Mouse (Mus musculus): ENCODE measurements around the gene Lrrc3b. TPM values are rescaled to one million over a fixed set of nuclear protein-coding genes. Genes with fewer than 3 reads are reported as not detected.
A peak's percentile ranks its signal among the peaks of the same experiment; 100 is the strongest.

Lrrc3b gene
- total RNA-seq, 2 experiments from 2014 or later: 1.9 to 3.3 TPM

- peak overlapping the region; percentile 16; the same call in 1 of the 2 replicates for H3K27ac ChIP-seq
- no peak for DNase-seq
- intact Hi-C loops (cut with DNase I): no loop called here
- no peak overlapping the region for H3K4me3 ChIP-seq
- TF ChIP-seq CTCF (IDR thresholded peaks at IDR 0.05): no peak
Measured at GRCm38 (mm10) chr14:15377368-15377767, 61.4 kb downstream of the Lrrc3b start.

GRCm38 (mm10) chr14:15376786-15377185, 62.0 kb downstream of the Lrrc3b start:
- H3K27ac ChIP-seq: peak overlapping the region; percentile 49; the same call in 1 of the 2 replicates
- no peak for DNase-seq

DNA sequence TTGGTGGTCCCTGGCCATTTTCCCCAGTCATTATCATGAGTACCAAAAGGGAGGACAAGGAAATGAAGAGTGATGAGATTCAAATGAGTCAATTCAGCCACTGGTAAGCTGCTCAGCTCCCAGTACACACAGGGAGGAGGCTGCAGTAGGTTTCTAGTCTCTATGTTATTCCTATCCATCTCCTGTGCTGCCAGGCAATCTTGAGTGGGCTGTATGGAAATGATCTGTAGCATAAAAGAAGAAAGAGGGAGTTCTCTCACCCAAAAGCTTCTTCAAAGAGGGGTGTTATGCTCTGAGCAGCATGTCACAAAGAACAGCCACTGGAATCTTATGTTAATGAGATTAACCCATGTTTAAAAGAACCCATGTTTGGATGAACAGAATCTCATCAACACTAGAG, 64.5 kb downstream of the Lrrc3b start:
- H3K4me3 ChIP-seq: no peak overlapping the region

More at GRCm38 (mm10) chr14:15376786-15377185, 62.0 kb downstream of the Lrrc3b start:
- no peak for TF ChIP-seq CTCF (IDR thresholded peaks at IDR 0.05)
- no peak overlapping the region for H3K4me3 ChIP-seq
- intact Hi-C loops (cut with DNase I): no loop called here

DNA sequence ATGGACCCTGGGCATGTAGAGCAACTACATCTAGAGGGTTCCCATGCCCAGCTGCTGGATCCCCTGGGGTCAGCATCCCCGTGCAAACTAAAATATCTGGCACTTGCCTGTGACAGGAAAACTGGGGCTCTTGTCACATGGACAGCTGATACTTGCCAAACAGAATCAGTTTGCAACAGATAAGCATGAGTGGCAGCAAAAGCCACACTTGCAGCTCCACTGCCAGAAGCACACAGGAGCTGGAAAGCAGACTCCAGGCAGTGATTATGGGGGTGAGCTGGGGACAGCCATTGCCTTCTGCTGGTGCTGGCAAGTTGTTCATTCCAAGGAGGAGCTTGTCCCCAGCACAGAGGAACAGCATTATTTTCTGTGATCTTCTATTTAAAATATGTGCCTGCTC, 65.8 kb downstream of the Lrrc3b start:
- no peak for TF ChIP-seq CTCF (IDR thresholded peaks at IDR 0.05)
- H3K27ac ChIP-seq: no peak overlapping the region
- DNase-seq: peak; percentile 24
- H3K4me3 ChIP-seq: no peak overlapping the region
- intact Hi-C loops (cut with DNase I): no loop called here

More for the DNA sequence above, 64.5 kb downstream of the Lrrc3b start:
- H3K27ac ChIP-seq: no peak overlapping the region
- intact Hi-C loops (cut with DNase I): no loop called here
- no peak for TF ChIP-seq CTCF (IDR thresholded peaks at IDR 0.05)
- DNase-seq: no peak

DNA sequence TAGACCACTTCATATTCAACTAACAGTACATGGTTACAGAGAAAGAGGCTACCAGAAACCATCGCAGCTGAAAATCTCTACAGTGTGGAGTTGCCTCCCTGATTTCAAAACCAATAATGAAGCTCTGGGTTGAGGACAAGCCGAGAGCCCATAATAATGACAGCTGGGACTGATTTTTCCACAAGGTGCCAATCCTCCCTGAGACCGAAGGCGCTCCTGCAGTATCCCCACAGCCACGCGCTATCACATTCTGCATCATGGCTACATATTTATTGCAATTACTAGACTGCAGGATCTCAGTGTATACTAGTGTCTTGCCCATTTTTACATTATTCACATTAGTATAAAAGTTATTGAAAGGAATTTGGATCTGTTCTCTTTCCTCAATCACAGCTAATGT, 73.7 kb downstream of the Lrrc3b start:
- no peak for DNase-seq
- intact Hi-C loops (cut with DNase I): no loop called here

DNA sequence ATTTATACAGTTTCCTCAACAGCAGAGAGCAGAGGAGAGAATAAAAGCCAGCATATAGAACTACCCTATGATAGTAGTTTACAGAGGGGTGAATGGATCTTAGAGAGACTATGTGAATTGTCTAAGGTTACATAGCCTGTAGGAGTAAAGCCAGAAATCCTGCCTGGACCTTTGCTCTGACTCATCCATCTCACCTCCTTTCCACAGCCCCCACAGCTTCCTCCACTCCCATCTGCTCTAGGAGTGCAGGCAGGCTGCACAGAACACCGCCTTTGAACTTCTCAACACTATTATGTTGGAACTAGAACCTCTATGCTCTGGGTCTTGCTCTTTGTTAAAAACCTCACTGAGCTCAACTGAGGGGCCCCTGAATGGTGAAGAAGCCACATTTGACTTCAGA, 78.9 kb downstream of the Lrrc3b start:
- no peak overlapping the region for H3K27ac ChIP-seq
- intact Hi-C loops (cut with DNase I): loop anchor here (5.0 kb wide), 1 partner anchor 522 kb away; no protein-coding TSS in a partner anchor
- no peak for DNase-seq
- TF ChIP-seq CTCF (IDR thresholded peaks at IDR 0.05): no peak
- H3K4me3 ChIP-seq: no peak overlapping the region

More for the DNA sequence above, 73.7 kb downstream of the Lrrc3b start:
- Histone ChIP-seq H3K27ac (no peak overlapping the region), H3K4me3 (no peak overlapping the region)
- TF ChIP-seq CTCF (IDR thresholded peaks at IDR 0.05): no peak

- Histone ChIP-seq H3K27ac (no peak overlapping the region), H3K4me3 (no peak overlapping the region)
- TF ChIP-seq CTCF (IDR thresholded peaks at IDR 0.05): no peak
- DNase-seq: no peak
- intact Hi-C loops (cut with DNase I): loop anchor here (5.0 kb wide), 1 partner anchor 523 kb away; no protein-coding TSS in a partner anchor
Measured at GRCm38 (mm10) chr14:15359134-15359533, 79.7 kb downstream of the Lrrc3b start.

DNA sequence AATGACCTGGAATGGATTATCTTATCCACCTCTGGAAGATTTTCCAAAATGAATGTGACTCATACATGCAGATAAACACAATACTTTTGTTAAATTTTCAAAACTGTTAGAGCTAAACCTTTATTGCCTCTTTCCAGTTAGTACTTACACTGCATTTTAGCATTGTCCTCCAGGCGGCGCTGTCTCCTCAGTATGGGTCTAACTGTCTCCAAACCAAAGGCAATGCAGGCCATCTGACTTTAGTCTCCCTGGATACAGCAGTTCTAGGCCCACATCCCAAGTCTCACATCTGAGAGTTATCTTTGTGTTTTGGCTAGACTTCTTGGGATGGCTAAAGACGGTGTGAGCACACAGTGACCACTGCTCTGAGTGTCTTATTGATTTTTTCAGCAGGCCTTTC, 83.3 kb downstream of the Lrrc3b start:
- peak; percentile 79 for DNase-seq
- no peak overlapping the region for H3K4me3 ChIP-seq
- H3K27ac ChIP-seq: no peak overlapping the region
- peak; percentile 85 for TF ChIP-seq CTCF (IDR thresholded peaks at IDR 0.05)
- intact Hi-C loops (cut with DNase I): loop anchor here (5.0 kb wide), 1 partner anchor 527 kb away; no protein-coding TSS in a partner anchor

GRCm38 (mm10) chr14:15354299-15354698, 84.5 kb downstream of the Lrrc3b start:
- intact Hi-C loops (cut with DNase I): loop anchor here (5.0 kb wide), 1 partner anchor 1018 kb away; no protein-coding TSS in a partner anchor
- Histone ChIP-seq H3K4me3 (no peak overlapping the region), H3K27ac (no peak overlapping the region)
- no peak for TF ChIP-seq CTCF (IDR thresholded peaks at IDR 0.05)
- no peak for DNase-seq

DNA sequence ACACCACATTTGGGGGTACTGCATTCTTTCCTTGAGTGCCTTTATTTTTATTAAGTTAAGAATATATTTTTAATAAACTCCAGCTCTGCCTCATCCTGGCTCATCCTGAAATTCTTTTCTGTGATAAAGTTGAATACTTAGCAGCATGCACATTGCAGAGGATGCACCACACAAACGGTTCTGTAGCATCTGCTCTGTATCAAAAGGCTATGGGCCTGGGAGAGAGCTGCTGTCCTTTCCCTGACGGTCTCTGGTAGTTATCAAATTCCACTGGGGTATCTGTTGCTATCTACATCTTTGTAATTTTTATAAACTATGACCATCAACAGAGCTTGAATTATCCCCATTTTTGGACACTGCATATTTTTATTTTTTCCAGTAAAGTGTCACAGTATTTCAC, 105.7 kb downstream of the Lrrc3b start:
- DNase-seq: no peak
- Histone ChIP-seq H3K27ac (no peak overlapping the region), H3K4me3 (no peak overlapping the region)
- intact Hi-C loops (cut with DNase I): no loop called here
- no peak for TF ChIP-seq CTCF (IDR thresholded peaks at IDR 0.05)

- intact Hi-C loops (cut with DNase I): no loop called here
- DNase-seq: no peak
- Histone ChIP-seq H3K4me3 (no peak overlapping the region), H3K27ac (no peak overlapping the region)
- no peak for TF ChIP-seq CTCF (IDR thresholded peaks at IDR 0.05)
Measured at GRCm38 (mm10) chr14:15331370-15331769, 107.4 kb downstream of the Lrrc3b start.

GRCm38 (mm10) chr14:15330155-15330554, 108.6 kb downstream of the Lrrc3b start:
- no peak overlapping the region for H3K4me3 ChIP-seq
- H3K27ac ChIP-seq: no peak overlapping the region
- no peak for TF ChIP-seq CTCF (IDR thresholded peaks at IDR 0.05)
- intact Hi-C loops (cut with DNase I): no loop called here
- no peak for DNase-seq

GRCm38 (mm10) chr14:15325872-15326271, 112.9 kb downstream of the Lrrc3b start:
- H3K4me3 ChIP-seq: no peak overlapping the region
- DNase-seq: no peak
- no peak overlapping the region for H3K27ac ChIP-seq
- intact Hi-C loops (cut with DNase I): no loop called here
- TF ChIP-seq CTCF (IDR thresholded peaks at IDR 0.05): no peak

- DNase-seq: no peak
- intact Hi-C loops (cut with DNase I): no loop called here
- H3K4me3 ChIP-seq: no peak overlapping the region
- no peak for TF ChIP-seq CTCF (IDR thresholded peaks at IDR 0.05)
- H3K27ac ChIP-seq: no peak overlapping the region
Measured at GRCm38 (mm10) chr14:15322441-15323123, 116.2 kb downstream of the Lrrc3b start.
